Mouse (Mus musculus) neural tube, embryonic 11.5 days (tissue): ENCODE data around the gene Tspan14. TPM values are rescaled to one million over a fixed set of nuclear protein-coding genes. Genes with fewer than 3 reads are reported as not detected.

Experiments
- ATAC-seq: fragments of 200-750 bp; cut with Nextera tagmentation; 2 replicates; pipeline ENCODE4 v1.8.0; 2017; ENCODE audit warnings: moderate number of reproducible peaks, mild to moderate bottlenecking, moderate TSS enrichment, moderate library complexity; ENCODE audit not compliant: insufficient read depth, low FRiP score, low TSS enrichment
- DNase-seq: peaks from one replicate; pipeline ENCODE4 v3.0.0-alpha.2; 2015; ENCODE audit warnings: low spot score
- H3K27ac ChIP-seq: fragments of 300-500 bp; sonication (generic); 2 replicates; pipeline ENCODE4 v1.5.1; 2014; ENCODE audit warnings: low read depth, mild to moderate bottlenecking, low read length
- H3K27me3 ChIP-seq: fragments of 300-500 bp; sonication (generic); 2 replicates; pipeline ENCODE4 v1.6.1; 2014; ENCODE audit warnings: mild to moderate bottlenecking, low read length, mixed read lengths; ENCODE audit not compliant: control insufficient read depth, insufficient read depth
- H3K36me3 ChIP-seq: fragments of 300-500 bp; sonication (generic); 2 replicates; pipeline ENCODE4 v1.6.1; 2014; ENCODE audit warnings: mild to moderate bottlenecking, low read length, moderate library complexity, mixed read lengths; ENCODE audit not compliant: control insufficient read depth, insufficient read depth
- H3K4me1 ChIP-seq: fragments of 300-500 bp; sonication (generic); 2 replicates; pipeline ENCODE4 v1.6.1; 2014; ENCODE audit warnings: low read length, mixed read lengths; ENCODE audit not compliant: control insufficient read depth, insufficient read depth
- H3K4me2 ChIP-seq: fragments of 300-500 bp; sonication (generic); 2 replicates; pipeline ENCODE4 v1.6.1; 2014; ENCODE audit warnings: low read depth, mild to moderate bottlenecking, moderate library complexity
- H3K4me3 ChIP-seq: fragments of 300-500 bp; sonication (generic); 2 replicates; pipeline ENCODE4 v1.5.1; 2014; ENCODE audit warnings: low read depth, low read length
- H3K9ac ChIP-seq: fragments of 300-500 bp; sonication (generic); 2 replicates; pipeline ENCODE4 v1.6.1; 2014; ENCODE audit warnings: mild to moderate bottlenecking, low read length
- H3K9me3 ChIP-seq: fragments of 300-500 bp; sonication (generic); 2 replicates; pipeline ENCODE4 v1.6.1; 2016; ENCODE audit warnings: low read length; ENCODE audit not compliant: control insufficient read depth
- WGBS: fragments of 180-500 bp; shearing (Covaris S2); extraction: QIAGEN DNeasy Blood & Tissue Kit; methylation state at CpG from one replicate; pipeline ENCODE4 v1.1.7; 2014; 5-methylcytosine and 5-hydroxymethylcytosine counted together
- polyA plus RNA-seq: library from polyadenylated mRNA; unstranded; fragments of >200 nt; fragmentation: Nextera tagmentation; extraction: Ambion mirVana; gene quantifications from 2 replicates; pipeline ENCODE4 v1.2.1, GENCODE M21; 2014

Gene Tspan14
- polyA plus RNA-seq, 1 experiment from 2014 or later = 125 TPM

DNA sequence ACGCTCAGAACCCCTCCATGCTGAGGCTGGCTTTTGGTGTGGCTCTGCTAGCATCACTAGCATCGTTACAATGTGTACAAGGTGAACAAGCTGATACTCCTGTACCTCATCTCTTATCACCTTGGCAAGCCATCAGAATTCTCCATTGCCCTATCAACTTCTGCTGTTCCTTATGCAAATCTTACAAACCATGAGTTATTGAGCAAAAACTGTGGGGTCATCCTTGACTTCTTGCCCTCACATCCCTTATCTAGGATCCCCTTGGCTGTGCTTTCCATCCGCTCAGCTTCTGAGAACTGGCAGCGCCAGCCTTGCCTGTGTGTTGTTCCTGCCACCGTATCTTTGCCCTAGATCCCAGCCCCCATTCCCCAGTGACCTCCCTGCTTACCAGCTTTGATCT, 22.2 kb upstream of the Tspan14 start:
- H3K9me3 ChIP-seq = no peaks in the 10 kb centered on the region
- H3K9ac ChIP-seq = no peak overlapping the region
- DNase-seq (no peak), ATAC-seq (no peak)
- 91% methylated on average over 5 of the region's 5 CpGs for WGBS
- no peaks in the 10 kb centered on the region for H3K27me3 ChIP-seq
- H3K27ac ChIP-seq = no peak overlapping the region
- H3K36me3 ChIP-seq = no peaks in the 10 kb centered on the region
- H3K4me3 ChIP-seq = no peak overlapping the region
- no peak overlapping the region for H3K4me2 ChIP-seq
- no peaks in the 10 kb centered on the region for H3K4me1 ChIP-seq

GRCm38 (mm10) chr14:40987184-40987583, 20.6 kb upstream of the Tspan14 start:
- Histone ChIP-seq H3K36me3 (no peaks in the 10 kb centered on the region), H3K27ac (no peak overlapping the region), H3K4me2 (no peak overlapping the region), H3K9me3 (no peaks in the 10 kb centered on the region), H3K27me3 (no peaks in the 10 kb centered on the region), H3K4me3 (no peak overlapping the region), H3K4me1 (no peaks in the 10 kb centered on the region), H3K9ac (no peak overlapping the region)
- no peak for ATAC-seq
- WGBS = 80% methylated on average over 2 of the region's 2 CpGs
- no peak for DNase-seq

DNA sequence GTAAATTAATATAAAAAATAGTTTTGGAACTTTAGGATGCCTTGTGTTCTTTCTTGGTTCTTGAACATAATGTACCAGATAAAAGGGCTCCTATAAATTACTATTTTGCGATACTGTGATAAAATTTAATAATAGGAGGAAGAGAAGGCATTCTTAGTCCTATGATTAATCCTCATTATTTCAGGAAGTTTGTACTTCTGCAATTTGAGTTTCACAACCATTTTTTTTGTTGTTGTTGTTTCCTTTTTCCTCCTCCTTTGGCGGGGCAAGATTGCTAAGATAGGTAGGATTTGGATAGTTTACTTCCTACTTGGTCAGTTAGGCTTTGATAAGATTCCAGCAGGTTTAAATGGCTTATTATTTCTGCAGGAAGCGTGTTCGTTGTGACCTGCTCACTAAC, 19.0 kb upstream of the Tspan14 start:
- no peak overlapping the region for H3K4me3 ChIP-seq
- 90% methylated on average over 4 of the region's 4 CpGs for whole genome bisulfite sequencing
- no peak overlapping the region for H3K27ac ChIP-seq
- DNase-seq = no peak
- H3K4me2 ChIP-seq = no peak overlapping the region
- no peaks in the 10 kb centered on the region for H3K36me3 ChIP-seq
- no peak for ATAC-seq
- H3K4me1 ChIP-seq = no peaks in the 10 kb centered on the region
- no peaks in the 10 kb centered on the region for H3K27me3 ChIP-seq
- no peaks in the 10 kb centered on the region for H3K9me3 ChIP-seq
- no peak overlapping the region for H3K9ac ChIP-seq

DNA sequence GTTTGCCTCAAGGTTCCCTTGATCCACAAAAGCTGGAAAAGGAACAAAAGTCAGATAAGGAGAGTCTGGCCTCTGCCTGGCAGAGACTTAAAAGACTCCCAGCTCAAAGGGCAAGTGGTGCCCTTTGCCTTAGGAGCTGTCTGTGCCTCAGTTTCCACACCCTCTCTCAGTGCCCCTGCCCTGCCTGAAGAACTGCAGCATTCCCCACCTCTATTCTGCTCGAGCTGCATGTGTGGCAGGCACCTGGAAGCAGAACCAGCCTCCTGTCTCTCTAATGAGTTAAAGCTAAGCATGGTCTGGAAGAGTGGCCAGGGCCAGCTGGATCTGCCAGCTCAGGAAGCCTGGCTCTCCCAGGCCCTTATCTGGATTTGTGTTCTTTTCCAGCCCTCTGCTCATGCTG, 13.1 kb upstream of the Tspan14 start:
- no peaks in the 10 kb centered on the region for H3K36me3 ChIP-seq
- no peaks in the 10 kb centered on the region for H3K4me1 ChIP-seq
- H3K4me3 ChIP-seq = no peak overlapping the region
- DNase-seq = no peak
- no peak overlapping the region for H3K4me2 ChIP-seq
- no peak for ATAC-seq
- H3K27me3 ChIP-seq = no peaks in the 10 kb centered on the region
- no peaks in the 10 kb centered on the region for H3K9me3 ChIP-seq
- H3K27ac ChIP-seq = no peak overlapping the region
- 55% methylated on average over 1 of the region's 1 CpGs for WGBS
- no peak overlapping the region for H3K9ac ChIP-seq

DNA sequence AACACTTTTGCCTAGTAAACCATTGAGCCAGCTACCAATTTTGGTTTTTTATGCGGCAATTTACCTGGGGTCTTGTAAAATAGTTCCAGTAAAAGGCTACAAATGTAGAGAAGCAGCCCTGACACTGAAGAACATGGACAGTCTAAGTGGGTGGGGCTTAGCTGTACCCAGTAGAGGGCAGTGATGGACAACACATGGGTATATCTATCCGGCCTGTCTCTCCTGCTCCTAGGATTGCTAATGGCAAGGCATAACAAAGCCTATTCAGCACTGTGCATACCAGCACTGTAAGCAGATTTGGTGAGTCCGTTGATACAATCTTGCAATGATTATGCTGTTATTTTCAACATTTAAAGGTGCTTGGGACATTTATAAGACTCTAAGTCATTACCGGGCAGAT, 12.4 kb upstream of the Tspan14 start:
- H3K36me3 ChIP-seq = no peaks in the 10 kb centered on the region
- DNase-seq = peak; percentile 44
- peak; percentile 81 for ATAC-seq
- no peaks in the 10 kb centered on the region for H3K4me1 ChIP-seq
- no peaks in the 10 kb centered on the region for H3K9me3 ChIP-seq
- H3K27ac ChIP-seq = no peak overlapping the region
- WGBS = 51% methylated on average over 4 of the region's 4 CpGs
- H3K27me3 ChIP-seq = no peaks in the 10 kb centered on the region
- no peak overlapping the region for H3K9ac ChIP-seq
- H3K4me2 ChIP-seq = no peak overlapping the region
- H3K4me3 ChIP-seq = no peak overlapping the region

DNA sequence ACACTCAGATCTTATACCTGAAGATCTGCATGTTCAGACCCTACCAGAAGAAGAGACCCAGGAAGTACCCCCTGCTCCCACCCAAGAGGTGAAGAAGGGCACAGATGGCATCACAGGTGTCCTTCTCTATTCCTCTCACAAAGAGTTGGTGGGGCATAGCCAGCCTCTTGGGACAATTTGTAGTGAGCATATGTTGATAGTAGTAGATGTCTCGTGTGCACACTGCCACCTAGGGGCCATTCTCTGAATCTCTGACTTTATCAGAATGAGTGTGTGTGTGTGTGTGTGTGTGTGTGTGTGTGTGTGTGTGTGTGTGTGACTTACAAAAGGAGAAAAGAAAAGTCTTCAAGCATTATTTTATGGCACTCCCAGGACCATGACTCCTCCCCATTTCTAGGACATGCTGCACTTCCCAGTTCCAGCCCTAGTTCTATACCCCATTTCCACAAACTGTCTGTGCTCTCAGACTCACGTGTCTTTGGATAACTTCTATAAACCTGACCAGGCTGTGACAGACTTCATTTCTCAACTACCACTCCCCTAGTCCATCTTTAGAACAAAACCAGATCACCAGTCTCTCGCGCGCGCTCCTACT, 8.6 kb upstream of the Tspan14 start:
- H3K9me3 ChIP-seq = no peaks in the 10 kb centered on the region
- H3K27ac ChIP-seq = no peak overlapping the region
- no peaks in the 10 kb centered on the region for H3K36me3 ChIP-seq
- no peak overlapping the region for H3K9ac ChIP-seq
- no peaks in the 10 kb centered on the region for H3K4me1 ChIP-seq
- H3K4me3 ChIP-seq = no peak overlapping the region
- DNase-seq (peak; percentile 77), ATAC-seq (peak; percentile 46; the same call in 1 of the 2 replicates)
- H3K27me3 ChIP-seq = no peaks in the 10 kb centered on the region
- 72% methylated on average over 6 of the region's 6 CpGs for WGBS
- no peak overlapping the region for H3K4me2 ChIP-seq

GRCm38 (mm10) chr14:40968051-40968450, 1.4 kb upstream of the Tspan14 start:
- H3K9me3 ChIP-seq = no peaks in the 10 kb centered on the region
- no peaks in the 10 kb centered on the region for H3K27me3 ChIP-seq
- DNase-seq = no peak
- H3K9ac ChIP-seq = no peak overlapping the region; the same call in 1 of the 2 replicates
- no peak overlapping the region for H3K27ac ChIP-seq
- 79% methylated on average over 2 of the region's 2 CpGs for WGBS
- 0 out of 2 replicates have a peak overlapping the region, but pooled peaks have one; percentile 89 for H3K4me3 ChIP-seq
- peaks cover 13% of the 10 kb centered on the region for H3K4me1 ChIP-seq
- H3K36me3 ChIP-seq = no peaks in the 10 kb centered on the region
- H3K4me2 ChIP-seq = peak overlapping the region; percentile 61; the same call in 1 of the 2 replicates
- no peak for ATAC-seq

DNA sequence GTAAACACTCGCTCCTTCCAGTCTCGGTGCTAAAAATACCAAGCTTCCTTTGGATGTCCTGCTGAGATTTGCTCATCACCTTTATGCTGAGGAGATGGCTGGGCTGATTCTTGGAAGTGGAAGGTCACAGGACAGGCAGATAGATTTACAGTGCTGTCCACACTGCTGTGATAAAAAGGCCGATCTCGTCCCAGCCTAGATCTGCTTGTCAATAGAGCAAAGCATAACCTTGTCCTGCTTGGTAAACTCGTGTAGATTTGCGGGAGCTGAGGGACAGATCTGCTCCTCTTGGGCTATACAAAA, 942 bp upstream of the Tspan14 start:
- no peaks in the 10 kb centered on the region for H3K36me3 ChIP-seq
- no peak for ATAC-seq
- no peak for DNase-seq
- H3K27ac ChIP-seq = peak overlapping the region; percentile 69
- WGBS = 3% methylated on average over 6 of the region's 6 CpGs
- H3K27me3 ChIP-seq = no peaks in the 10 kb centered on the region
- peaks cover 14% of the 10 kb centered on the region for H3K4me1 ChIP-seq
- no peaks in the 10 kb centered on the region for H3K9me3 ChIP-seq
- H3K9ac ChIP-seq = peak overlapping the region; percentile 66
- H3K4me2 ChIP-seq = peak overlapping the region; percentile 61
- peak overlapping the region; percentile 89 for H3K4me3 ChIP-seq

DNA sequence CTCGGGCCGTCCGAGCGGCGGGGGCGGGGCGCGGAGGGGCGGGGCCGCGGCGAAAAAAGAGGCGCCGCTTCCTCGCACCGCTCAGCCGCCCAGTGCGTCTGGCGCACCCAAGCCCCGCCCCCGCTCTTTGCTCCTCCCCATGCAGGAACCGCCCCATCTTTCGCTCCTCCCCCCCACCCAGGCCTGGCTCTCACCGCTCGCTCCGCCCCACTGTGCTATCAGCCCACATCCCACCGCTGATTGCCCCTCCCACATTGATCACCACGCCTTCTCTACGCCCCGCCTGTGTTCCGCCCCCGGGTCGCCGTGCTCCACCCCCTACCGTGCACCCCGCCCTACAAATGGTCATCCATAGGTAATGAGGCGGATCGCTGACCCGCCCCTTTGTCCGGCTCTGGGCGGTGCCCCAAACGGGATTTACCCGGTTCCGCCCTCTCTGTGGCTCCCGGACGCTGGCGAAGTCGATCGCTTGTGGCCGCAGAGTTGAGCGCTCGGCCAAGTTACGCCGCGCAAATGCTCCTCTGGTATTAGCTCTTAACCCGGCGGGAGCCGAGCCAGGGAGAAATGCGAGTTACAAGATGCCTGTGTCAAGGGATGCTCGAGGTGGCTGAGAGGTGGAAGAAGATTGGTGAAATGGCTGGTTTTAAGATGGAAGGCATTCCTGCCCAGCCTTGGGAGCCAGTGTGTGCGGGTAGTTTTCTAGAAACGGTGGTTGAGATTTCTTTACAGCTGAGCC, 423 bp upstream of the Tspan14 start:
- WGBS = under 1% methylated on average over 52 of the region's 62 CpGs
- Histone ChIP-seq H3K9me3 (no peaks in the 10 kb centered on the region), H3K36me3 (no peaks in the 10 kb centered on the region), H3K9ac (peak overlapping the region; percentile 93), H3K27ac (peak overlapping the region; percentile 83), H3K4me1 (peaks cover 19% of the 10 kb centered on the region), H3K27me3 (no peaks in the 10 kb centered on the region), H3K4me3 (peak overlapping the region; percentile 89), H3K4me2 (peak overlapping the region; percentile 85)
- ATAC-seq (peak; percentile 92), DNase-seq (peak; percentile 96)
